Mouse (Mus musculus): ENCODE data around the gene Adam19. TPM values are rescaled to one million over a fixed set of nuclear protein-coding genes. Genes with fewer than 3 reads are reported as not detected.
A peak's percentile ranks its signal among the peaks of the same experiment; 100 is the strongest.

Gene Adam19
- polyA plus RNA-seq, 1 experiment, result 22.8 TPM

GRCm38 (mm10) chr11:46056770-46057411 lies 1.1 kb downstream of the Adam19 start:
- DNase-seq (ENCODE audit: low read depth), result peak; percentile 54
- TF ChIP-seq CTCF (IDR thresholded peaks at IDR 0.05; ENCODE audit: borderline replicate concordance, extremely low read depth, insufficient read depth, insufficient read length) (no peak), POLR2A (IDR thresholded peaks at IDR 0.05; ENCODE audit: borderline replicate concordance, extremely low read depth, insufficient read depth, insufficient read length, poor library complexity, severe bottlenecking) (no peak)

GRCm38 (mm10) chr11:46058011-46058410 lies 2.2 kb downstream of the Adam19 start:
- no peak for DNase-seq (ENCODE audit: low read depth)

GRCm38 (mm10) chr11:46058916-46059315 lies 3.1 kb downstream of the Adam19 start:
- TF ChIP-seq CTCF (IDR thresholded peaks at IDR 0.05; ENCODE audit: borderline replicate concordance, extremely low read depth, insufficient read depth, insufficient read length), result no peak
- TF ChIP-seq POLR2A (IDR thresholded peaks at IDR 0.05; ENCODE audit: borderline replicate concordance, extremely low read depth, insufficient read depth, insufficient read length, poor library complexity, severe bottlenecking), result no peak
- no peak for DNase-seq (ENCODE audit: low read depth)

More at GRCm38 (mm10) chr11:46058011-46058410, 2.2 kb downstream of the Adam19 start:
- TF ChIP-seq POLR2A (IDR thresholded peaks at IDR 0.05; ENCODE audit: borderline replicate concordance, extremely low read depth, insufficient read depth, insufficient read length, poor library complexity, severe bottlenecking) (no peak), CTCF (IDR thresholded peaks at IDR 0.05; ENCODE audit: borderline replicate concordance, extremely low read depth, insufficient read depth, insufficient read length) (no peak)

GRCm38 (mm10) chr11:46059887-46060650 lies 4.3 kb downstream of the Adam19 start:
- no peak for TF ChIP-seq CTCF (IDR thresholded peaks at IDR 0.05; ENCODE audit: borderline replicate concordance, extremely low read depth, insufficient read depth, insufficient read length)
- no peak for TF ChIP-seq POLR2A (IDR thresholded peaks at IDR 0.05; ENCODE audit: borderline replicate concordance, extremely low read depth, insufficient read depth, insufficient read length, poor library complexity, severe bottlenecking)
- no peak for DNase-seq (ENCODE audit: low read depth)

- TF ChIP-seq CTCF (IDR thresholded peaks at IDR 0.05; ENCODE audit: borderline replicate concordance, extremely low read depth, insufficient read depth, insufficient read length) (no peak), POLR2A (IDR thresholded peaks at IDR 0.05; ENCODE audit: borderline replicate concordance, extremely low read depth, insufficient read depth, insufficient read length, poor library complexity, severe bottlenecking) (no peak)
- DNase-seq (ENCODE audit: low read depth), result no peak
Observed at GRCm38 (mm10) chr11:46060651-46061020, 4.8 kb downstream of the Adam19 start.

GRCm38 (mm10) chr11:46061776-46062445 lies 6.1 kb downstream of the Adam19 start:
- no peak for DNase-seq (ENCODE audit: low read depth)
- TF ChIP-seq POLR2A (IDR thresholded peaks at IDR 0.05; ENCODE audit: borderline replicate concordance, extremely low read depth, insufficient read depth, insufficient read length, poor library complexity, severe bottlenecking), result no peak
- TF ChIP-seq CTCF (IDR thresholded peaks at IDR 0.05; ENCODE audit: borderline replicate concordance, extremely low read depth, insufficient read depth, insufficient read length), result no peak

- DNase-seq (ENCODE audit: low read depth), result no peak
- TF ChIP-seq CTCF (IDR thresholded peaks at IDR 0.05; ENCODE audit: borderline replicate concordance, extremely low read depth, insufficient read depth, insufficient read length) (no peak), POLR2A (IDR thresholded peaks at IDR 0.05; ENCODE audit: borderline replicate concordance, extremely low read depth, insufficient read depth, insufficient read length, poor library complexity, severe bottlenecking) (no peak)
Observed at GRCm38 (mm10) chr11:46062569-46062968, 6.8 kb downstream of the Adam19 start.

- TF ChIP-seq POLR2A (IDR thresholded peaks at IDR 0.05; ENCODE audit: borderline replicate concordance, extremely low read depth, insufficient read depth, insufficient read length, poor library complexity, severe bottlenecking) (no peak), CTCF (IDR thresholded peaks at IDR 0.05; ENCODE audit: borderline replicate concordance, extremely low read depth, insufficient read depth, insufficient read length) (no peak)
Observed at GRCm38 (mm10) chr11:46062993-46063731, 7.4 kb downstream of the Adam19 start.

GRCm38 (mm10) chr11:46064767-46065166 lies 9.0 kb downstream of the Adam19 start:
- TF ChIP-seq CTCF (IDR thresholded peaks at IDR 0.05; ENCODE audit: borderline replicate concordance, extremely low read depth, insufficient read depth, insufficient read length) (no peak), POLR2A (IDR thresholded peaks at IDR 0.05; ENCODE audit: borderline replicate concordance, extremely low read depth, insufficient read depth, insufficient read length, poor library complexity, severe bottlenecking) (no peak)
- DNase-seq (ENCODE audit: low read depth), result no peak

More at GRCm38 (mm10) chr11:46062993-46063731, 7.4 kb downstream of the Adam19 start:
- no peak for DNase-seq (ENCODE audit: low read depth)

GRCm38 (mm10) chr11:46065201-46066011 lies 9.6 kb downstream of the Adam19 start:
- peak; percentile 75 for DNase-seq (ENCODE audit: low read depth)

More at GRCm38 (mm10) chr11:46065201-46066011, 9.6 kb downstream of the Adam19 start:
- TF ChIP-seq POLR2A (IDR thresholded peaks at IDR 0.05; ENCODE audit: borderline replicate concordance, extremely low read depth, insufficient read depth, insufficient read length, poor library complexity, severe bottlenecking), result no peak

Measured in brain, embryonic 14.5 days (tissue).